Mouse (Mus musculus) cerebellum, adult 8-10 months (tissue): Measurements from ENCODE around the gene Serpinb1c.
"Not testable (repeated sequence)": the region's sequence is repeated elsewhere in the genome, so short reads cannot be mapped to it uniquely, and the experiment has no call there.

Source experiments
- DNase-seq: peaks from one replicate; pipeline ENCODE4 v3.0.0; 2022

Serpinb1c gene

DNA sequence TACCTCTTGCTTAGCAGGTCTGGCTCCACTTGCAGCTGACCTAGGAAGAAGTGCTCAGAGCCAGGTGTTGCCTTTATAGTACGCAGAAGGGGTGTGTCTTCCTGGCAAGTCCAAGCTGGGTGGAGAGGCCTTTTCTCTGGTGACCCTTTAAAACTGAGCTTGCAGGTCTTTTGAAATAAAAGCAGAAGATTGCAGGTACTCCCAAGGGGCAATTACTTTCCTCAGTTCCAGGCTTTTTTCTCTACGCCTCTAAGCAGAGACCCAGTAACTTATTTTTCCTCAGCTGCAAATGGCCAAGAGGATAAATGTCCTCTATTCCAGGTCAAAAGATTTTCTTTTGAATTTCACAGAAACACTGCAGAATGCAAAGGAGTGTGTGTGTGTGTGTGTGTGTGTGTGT lies at the start of gene Serpinb1c:
TSS of gene Serpinb1c (minus strand) at position 101 of the 400 bp plus-strand sequence.
- no peak for DNase-seq

DNA sequence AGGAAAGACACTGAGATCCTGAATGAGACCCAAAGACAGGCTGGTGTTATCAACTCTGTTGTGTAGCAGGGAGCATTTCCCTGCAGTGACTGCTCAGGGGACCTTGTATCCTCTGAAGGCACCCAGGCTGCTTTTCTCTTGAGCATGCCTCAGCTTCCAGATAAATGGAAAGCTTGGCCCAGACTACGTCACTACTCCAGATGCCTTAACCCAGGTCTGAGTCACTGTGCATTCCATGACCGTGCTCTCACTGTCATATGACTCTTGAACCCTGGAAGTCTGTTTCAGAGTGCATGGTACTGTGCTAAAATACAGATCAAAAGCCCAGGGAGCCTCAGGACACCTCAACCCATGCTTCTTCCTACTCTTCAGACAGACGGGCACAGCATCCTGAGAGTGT lies 41.2 kb upstream of the Serpinb1c start:
- not testable (repeated sequence) for DNase-seq

DNA sequence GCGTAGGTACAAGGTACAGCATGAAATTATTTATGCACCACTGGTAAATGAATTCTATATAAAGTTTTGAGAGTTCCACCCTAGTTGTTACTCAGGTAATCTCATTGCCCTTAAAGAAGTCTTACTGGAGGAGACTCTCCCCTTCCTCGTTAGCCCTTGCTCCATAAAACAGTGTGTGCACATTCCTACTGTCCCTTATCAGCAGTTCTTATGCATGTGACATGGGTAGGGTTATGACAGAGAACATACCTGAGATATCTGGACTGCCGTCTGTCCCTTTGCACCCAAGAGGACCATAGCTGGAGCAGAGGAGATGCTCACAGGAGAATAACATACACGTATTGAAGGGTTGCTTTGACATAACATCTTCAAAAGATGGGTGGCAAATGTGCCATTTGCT lies 40.3 kb upstream of the Serpinb1c start:
- DNase-seq, result not testable (repeated sequence)

DNA sequence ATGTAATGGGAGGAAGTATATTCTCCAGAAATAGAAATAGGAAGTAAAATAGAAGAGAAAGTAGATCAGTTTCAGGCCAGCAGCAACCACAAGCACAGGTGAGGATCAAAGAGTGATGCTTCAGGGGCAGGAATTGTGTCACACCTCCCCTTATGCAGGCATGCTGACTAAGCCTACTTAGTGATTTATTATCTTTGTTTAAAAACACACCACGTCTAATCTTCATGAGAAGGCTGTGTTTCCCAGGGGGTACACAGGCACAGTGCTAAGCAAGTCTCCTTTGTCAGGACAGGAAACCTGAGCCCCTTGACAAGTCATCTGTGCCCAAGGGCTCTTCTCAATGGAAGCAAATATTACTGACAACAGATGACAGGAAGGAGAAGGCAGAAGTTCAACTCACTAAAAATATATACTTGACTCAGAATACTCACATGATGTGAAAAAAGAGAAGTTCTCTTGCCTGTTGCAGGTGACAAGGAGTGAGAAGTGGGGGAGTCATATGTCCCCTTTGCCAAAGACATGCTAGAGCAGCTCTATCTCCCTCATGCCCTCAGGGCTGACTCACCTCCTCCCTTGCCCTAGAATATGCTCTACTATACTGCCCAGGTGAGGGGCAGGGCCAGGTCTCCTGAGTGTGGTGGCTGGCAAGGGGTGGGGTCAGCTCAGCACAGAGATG lies 36.8 kb upstream of the Serpinb1c start:
- no peak for DNase-seq

DNA sequence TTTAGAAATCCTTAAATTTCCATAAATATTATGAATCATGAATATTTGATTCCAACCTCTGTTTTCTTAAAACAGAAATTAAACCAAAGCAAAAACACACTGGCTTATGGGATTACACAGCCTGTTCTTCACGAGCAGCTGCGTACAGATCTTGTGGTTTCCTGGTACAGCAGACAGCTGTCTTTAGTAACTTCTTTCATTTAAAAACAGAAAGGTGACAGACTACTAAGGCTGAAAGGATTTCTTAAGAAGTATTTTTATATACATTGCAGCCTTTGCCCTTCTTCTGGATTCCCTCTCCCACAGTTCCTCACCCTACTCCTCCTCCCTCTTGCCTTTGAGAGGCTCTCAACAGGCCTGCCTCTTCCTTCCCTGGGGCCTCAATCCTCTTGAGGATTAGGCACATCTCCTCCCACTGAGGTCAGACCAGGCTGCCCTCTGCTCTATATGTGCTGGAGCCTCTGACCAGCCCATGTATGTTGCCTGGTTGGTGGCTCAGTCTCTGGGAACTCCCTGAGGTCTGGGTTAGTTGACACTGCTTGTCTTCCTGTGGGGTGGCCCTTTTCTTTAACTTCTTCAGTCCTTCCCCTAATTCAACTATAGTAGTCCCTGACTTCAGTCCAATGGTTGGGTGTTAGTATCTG lies 31.2 kb upstream of the Serpinb1c start:
- no peak for DNase-seq

DNA sequence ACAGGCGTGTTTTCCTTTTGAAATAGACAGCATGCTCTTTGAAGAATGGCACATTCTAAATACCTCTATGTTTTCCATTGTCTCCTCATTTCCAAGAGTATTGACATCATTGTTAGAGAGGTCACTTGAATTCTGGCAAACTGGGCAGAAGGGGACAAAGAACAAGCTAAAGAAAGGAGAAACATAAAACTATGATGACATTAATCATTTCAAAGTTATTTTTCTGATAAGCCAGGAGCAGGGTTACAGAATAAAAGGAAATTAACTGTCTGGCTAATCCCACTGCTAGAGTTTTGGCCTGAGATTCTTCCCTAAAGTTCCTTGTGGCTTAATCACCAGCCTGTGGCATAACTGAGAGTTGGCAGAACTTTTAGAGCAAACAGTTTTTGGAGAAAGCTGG lies 29.2 kb upstream of the Serpinb1c start:
- DNase-seq, result no peak

DNA sequence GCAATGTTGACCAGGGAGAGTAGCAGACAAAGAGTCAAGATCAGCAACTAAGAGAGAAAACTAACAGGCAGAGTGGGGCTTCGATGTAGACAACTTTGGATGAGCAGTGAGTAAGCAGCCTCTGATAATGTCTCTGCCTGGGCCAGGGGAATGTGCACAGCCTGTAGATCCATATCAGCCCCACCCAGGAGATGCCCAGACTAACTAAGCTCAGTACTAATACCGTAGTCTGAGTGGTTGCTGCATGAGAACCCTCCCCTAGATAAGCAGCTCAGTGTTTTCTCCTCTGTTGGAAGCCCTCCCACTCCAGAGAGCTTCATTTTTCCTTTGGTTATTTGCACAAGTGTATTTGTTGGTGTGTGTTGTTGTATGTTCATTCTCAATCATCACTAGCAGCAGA lies 28.6 kb upstream of the Serpinb1c start:
- DNase-seq, result no peak

DNA sequence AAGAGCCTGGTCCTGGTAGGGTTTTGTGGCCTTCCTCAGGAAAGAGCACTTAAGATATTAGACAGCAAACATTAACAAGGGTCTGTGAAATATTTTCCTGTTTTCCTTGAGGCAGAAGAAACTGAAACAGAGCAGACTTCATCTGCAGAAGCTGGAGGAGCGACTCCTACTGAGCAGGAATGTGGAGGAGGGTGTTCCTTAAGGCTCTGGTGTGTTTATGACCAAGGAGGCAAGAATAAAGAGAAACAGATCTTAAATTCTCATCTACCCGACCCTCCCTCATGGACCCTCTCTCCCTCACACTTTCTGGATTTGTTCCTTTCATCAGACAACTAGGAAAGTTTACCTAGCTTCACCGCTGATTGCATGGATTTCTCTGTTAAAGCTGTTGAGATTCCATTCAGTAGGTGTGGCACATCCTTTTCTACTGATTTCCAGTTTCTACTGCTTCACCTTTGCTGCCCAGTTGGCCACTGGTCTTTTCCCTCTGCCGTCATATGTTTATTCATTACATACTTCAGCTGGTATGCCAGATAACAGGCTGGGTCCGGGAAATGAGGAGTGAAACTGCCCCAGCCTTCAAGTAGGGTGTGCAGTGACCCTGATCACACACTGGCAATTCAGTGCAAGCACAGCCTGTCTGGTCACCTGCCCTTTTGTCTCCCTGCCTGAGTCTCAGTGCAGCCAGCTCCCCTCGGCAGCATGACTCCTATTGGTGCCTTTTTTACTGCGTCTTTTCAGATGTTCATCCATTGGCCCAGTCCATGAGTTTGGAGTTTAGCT lies 26.8 kb upstream of the Serpinb1c start:
- no peak for DNase-seq

DNA sequence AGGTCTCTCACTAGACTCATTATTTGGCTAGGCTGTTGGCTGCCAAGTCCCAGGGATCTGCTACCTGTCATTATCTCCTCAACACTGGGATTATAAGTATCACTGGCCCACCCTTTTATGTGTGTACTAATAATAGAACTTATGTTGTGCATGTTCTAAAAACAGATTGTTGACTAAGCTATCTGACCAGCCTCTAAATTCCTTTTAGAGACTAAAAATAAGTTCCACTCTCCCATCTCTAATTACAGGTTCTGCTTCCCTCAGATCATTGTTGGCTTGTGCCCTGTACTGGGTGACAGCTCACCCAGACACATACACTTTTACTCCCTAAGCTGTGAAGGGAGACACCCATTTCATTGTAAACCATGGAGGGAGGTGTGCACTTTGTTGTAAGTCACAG lies 24.6 kb upstream of the Serpinb1c start:
- no peak for DNase-seq

DNA sequence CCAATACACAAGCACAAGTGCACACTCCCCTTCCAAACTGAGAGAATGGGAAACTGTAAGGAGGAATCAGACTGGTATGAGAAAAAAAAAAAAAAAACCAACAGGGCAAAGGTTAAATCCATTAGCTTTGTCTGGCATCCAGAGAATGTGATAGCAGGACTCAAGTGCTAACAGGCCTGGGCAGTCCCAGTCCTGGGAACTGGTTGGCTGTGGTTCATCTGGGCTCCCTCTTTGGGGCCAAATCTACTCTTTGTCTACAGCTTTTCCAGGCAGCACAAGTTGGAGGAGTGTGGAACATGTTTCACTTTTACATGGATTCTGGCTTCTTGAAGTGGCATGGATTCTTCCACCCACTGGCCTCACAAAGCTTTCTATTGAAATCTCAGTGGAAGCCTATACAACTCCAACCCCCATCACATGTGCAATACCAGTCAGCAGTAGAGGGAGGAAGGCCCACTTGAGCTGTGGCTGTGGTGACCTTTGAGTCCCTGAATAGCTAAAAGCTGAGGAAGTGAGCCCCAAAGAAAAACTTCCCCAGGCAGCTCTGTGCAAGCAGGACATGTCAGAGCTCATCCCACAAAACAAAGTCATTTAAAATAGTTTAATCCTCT lies 14.9 kb upstream of the Serpinb1c start:
- DNase-seq, result no peak

DNA sequence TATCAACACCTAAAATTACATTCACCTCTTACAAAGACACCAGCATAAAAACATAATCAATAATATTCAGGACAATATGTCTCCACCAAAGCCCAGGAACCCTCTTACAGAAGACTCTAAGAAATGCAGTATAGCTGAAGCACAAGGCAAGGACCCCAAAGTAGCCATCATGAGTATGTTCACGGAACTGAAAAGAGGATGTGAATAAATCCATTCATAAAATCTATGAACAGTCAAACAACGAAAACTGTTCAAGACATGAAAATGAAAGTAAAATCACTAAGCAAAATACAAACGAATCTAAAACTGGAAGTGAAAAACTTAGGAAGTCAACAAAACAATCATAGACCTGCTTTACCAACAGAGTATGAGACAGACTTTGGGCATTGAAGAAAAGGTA lies 10.2 kb upstream of the Serpinb1c start:
- DNase-seq, result no peak

DNA sequence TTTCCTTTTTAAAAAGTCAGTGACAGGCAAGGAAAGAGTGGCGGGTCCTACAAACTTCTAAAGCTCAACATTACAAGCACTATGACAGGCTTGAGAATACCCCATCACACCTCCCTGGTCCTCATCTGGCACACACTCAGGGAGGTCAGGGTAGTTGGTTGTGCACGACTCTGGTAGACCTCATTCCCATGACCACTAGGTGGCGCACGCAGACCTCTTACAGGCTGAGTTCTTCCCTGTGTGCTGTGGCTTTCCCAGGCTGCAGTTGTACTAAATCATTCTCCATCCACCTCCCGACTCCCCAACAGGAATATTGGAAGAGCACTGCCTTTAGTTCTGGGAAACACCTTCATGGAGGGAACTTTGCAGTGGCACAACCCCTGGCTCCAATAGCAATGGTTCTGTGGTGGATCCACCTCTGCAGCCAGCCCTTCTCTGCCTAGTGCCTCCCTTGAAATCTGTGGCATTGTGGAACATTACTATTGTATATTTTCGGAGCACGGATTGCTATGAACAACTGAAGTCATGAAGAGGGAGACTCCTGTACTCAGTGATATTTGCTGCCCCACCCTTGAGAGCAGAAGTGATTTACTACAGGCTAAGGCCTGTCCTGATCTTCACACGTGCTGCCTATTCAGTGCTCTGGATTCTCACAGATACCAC lies 5.3 kb upstream of the Serpinb1c start:
- peak; percentile 77 for DNase-seq

DNA sequence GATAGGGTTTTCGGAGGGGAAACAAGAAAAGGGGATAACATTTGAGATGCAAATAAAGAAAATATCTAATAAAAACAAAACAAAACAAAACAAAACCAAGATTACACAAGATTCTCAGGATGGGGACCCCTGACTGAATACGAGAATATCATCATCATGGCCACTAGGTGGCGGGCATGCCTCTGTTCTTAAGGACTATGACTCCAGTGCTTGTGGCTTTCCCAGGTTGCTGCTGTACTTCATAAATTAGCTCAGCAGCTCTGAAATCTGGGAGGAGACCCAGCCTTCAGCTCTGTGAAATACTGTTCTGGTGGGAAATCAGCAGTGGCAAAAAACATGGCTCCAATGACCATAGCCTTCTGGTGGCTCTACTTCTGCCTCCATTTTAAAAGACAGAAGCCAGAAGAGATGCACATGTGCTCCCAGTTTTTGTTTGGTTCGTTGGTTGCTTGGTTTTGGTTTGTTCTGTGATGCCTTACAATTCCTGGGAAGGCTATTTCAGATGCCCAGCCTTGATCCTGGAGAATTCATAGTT lies 4.5 kb upstream of the Serpinb1c start:
- peak; percentile 30 for DNase-seq

DNA sequence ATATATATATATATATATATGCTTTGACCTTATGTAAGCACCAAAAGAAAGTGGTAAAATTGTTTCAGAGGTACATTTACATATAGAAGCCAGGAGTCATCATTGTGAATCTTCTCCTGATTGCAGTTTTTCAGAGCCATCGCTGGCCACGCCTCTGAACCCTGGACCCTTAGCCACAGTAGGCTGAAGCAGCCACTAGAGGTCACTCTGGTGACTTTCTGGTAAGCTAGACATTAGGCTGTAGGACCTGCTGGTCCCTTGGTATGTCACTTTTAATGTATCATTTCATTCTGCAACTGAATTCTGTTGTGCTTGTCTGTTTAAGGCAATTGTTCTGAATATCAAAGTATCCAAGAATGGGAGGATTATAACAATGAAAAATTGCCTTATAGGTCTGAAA lies 2.6 kb upstream of the Serpinb1c start:
- peak; percentile 9 for DNase-seq

DNA sequence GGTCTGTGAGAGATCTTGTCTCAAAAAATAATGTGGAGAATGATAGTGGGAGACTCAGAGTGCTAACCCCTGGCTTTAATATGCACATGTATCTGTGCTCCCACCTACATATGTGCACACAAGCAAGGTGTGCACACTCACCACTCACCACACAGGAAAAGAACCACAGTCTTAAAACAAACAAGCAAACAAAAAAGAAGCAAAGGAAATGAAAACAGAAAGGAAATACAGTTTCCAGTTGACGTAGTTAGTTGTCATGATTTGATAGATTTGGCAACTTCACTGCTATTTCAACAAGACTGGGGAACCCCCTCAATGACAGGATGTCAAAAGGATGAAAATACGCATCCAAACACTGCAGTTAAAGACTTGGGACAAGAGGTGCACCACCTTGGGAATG lies 1.1 kb upstream of the Serpinb1c start:
- not testable (repeated sequence) for DNase-seq

DNA sequence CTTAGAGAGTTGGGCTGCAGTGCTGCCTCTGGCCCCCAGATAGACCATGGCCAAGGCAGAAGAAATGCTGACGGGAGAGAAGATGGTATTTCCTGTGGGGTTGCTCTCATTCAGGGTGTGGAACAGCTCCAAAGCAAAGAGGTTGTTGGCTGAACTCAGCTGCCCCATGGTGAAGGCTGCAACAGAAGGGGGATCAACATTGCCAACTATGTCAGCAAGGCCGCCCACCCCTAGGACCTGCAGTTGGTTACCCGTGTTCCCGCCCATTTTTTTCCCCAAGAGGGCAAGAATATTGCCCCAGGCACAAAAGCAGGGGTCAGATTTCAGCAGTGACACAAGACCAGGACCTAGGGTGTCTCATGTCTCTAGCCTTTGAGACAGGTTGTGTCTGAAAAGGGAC lies 1.1 kb downstream of the Serpinb1c start:
- no peak for DNase-seq

DNA sequence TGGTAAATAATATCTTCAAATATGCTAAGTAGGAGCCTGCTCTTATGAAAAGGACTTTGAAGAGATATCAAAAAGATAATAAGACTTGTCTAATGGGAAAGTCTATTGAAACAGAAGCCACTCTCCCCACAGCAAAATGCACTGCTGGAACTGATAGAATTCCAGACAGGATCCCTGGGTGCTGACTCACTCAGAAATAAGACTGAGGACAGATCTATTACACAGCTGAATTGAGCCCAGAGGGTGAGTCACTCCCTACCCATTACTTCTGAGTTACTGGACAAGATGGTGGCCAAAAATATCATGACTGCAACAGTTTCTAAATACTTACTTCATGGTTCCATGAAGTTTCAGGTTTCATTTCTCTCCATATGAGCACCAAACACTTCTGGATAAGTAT lies 13.3 kb downstream of the Serpinb1c start:
- DNase-seq, result no peak

DNA sequence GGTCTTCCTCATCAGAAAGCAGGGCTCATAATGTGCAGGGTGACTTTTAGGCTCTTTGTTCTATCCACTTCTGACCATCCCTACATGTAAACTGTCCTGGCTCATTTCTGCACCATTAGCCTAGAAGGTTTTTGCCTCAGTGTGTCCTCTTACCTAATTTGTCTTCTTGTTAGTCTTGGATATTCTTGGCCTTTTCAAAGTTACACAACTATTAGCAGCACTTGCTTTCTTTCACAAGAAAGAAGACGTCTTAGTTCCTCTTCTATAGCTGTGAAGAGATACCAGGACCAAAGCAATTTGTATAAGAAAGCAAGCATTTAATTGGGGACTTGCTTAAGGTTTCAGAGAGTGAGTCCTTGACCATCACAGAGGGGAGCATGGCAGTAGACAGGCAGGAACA lies 24.1 kb downstream of the Serpinb1c start:
- DNase-seq, result no peak

DNA sequence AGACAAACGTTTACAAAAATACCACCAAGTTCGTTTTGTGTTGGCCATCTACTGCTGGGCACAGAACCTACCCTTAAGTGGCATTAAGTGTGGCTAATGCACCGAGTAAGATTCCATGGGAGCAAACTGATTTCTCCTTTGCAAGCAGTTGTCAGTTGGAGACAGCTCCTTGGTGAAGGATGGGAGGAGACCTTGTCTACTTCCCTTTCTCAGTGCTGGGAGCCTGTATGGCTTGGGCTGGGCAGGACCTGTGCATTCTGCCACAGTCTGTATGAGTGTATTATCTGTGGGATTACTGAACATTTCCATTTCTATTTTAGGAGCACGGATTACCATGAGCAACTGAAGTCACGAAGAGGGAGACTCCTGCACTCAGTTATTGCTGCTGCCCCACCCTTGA lies 29.2 kb downstream of the Serpinb1c start:
- no peak for DNase-seq

DNA sequence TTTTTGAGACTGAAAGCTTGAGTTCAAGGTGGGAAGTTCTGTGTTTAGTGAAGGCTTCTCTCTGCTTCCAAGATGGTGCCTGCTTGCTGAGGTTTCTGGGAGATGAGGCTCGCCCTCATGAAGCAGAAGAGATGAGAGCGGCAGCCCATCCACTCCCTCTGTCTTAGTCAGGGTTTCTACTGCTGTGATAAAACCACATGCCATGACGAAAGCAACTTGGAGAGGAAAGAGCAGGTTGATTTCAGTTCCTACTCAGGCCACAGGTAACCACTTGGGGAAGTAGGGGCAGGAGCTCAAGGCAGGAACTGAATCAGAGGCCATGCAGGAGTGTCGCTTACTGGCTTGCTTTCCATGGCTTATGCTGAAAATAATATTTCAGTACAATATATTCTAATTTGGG lies 29.8 kb downstream of the Serpinb1c start:
- not testable (repeated sequence) for DNase-seq

DNA sequence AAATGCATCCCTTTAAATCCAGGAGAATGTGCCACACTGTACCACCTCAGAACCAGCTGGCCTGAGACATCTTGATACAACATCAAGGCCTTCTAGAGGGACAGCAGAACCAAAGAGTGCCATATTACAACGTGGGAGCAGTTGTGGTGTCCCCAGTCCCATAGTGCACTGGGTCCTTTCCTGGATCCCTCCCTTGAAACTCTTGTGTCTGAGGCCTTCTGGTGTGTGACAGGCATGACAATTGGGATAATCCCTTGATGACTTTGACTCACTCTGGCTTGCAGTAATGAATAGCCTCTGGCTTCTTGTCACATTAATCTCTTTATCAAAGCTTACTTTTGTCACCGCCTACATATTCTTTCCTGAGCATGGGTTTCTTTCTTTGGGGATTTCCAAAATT lies 31.0 kb downstream of the Serpinb1c start:
- no peak for DNase-seq

DNA sequence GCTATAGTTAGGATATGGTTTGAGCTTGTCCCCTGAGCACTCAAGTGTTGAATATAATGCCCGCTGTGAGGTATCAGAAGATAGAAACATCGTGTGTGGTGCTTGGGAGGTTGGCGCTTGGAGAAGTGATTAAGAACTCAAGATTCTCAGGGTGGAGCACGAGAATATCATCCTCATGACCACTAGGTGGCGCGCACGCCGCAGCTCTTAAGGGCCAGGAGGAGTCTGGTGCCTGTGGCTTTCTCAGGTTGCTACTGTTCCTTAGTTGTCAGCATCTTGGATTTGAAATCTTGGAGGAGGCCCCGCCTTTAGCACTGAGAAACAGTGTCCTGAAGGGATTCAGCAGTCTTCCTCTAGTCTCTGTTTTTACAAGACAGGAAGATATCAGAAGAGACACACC lies 31.5 kb downstream of the Serpinb1c start:
- peak; percentile 61 for DNase-seq

DNA sequence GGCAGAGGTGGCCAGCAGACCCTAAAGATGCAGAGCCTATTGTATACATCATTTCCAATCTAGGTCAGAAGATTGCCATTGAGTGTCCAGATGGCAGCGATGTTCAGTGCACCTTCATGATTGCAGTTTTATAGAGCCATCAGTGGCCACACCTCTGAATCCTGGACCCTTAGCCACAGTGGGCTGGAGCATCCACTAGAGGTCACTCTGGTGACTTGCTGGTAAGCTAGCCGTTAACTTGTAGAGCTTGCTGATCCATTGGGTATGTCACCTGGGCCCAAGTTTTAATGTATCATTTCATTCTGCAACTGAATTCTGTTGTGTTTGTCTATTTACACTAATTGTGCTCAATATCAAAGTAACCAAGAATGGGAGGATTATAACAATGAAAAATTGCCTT lies 32.4 kb downstream of the Serpinb1c start:
- DNase-seq, result no peak
